Mouse (Mus musculus) lung, adult 10 weeks (tissue): ENCODE results near the gene Bbs7. TPM values are rescaled to one million over a fixed set of nuclear protein-coding genes. Genes with fewer than 3 reads are reported as not detected.

Source experiments
- polyA plus RNA-seq: library from polyadenylated mRNA; stranded (reverse); fragments of 350-450 nt; fragmentation: Illumina TruSeq; extraction: RNeasy Lipid Tissue Mini Kit (QIAGEN cat#74804); gene quantifications from one replicate; pipeline ENCODE4 v1.2.3, GENCODE M21; 2014; ENCODE audit warnings: low read depth, low replicate concordance; ENCODE audit not compliant: insufficient read depth

Gene Bbs7
- polyA plus RNA-seq, result 4.5 TPM

GRCm38 (mm10) chr3:36613202-36613907 lies at the start of gene Bbs7:
Gene Bbs7, minus strand, starts transcription at chr3:36613477.

GRCm38 (mm10) chr3:36571827-36572378 lies 41.4 kb downstream of the Bbs7 start, which contains the start of gene Ccna2:
Gene Ccna2, minus strand, starts transcription at chr3:36572150.

GRCm38 (mm10) chr3:36552406-36553047 lies 60.8 kb downstream of the Bbs7 start, which contains the start of gene Exosc9:
Gene Exosc9, plus strand, starts transcription at chr3:36552606.

Other genes with a start within 250 kb of the Bbs7 start
- gene Anxa5, start 137.6 kb downstream of the Bbs7 start, polyA plus RNA-seq, result 528 TPM
- 1.1 TPM for gene 1810062G17Rik, start 137.5 kb downstream of the Bbs7 start, polyA plus RNA-seq
- not detected for gene Gm11549, start 91.7 kb downstream of the Bbs7 start, polyA plus RNA-seq
- gene Exosc9, start 60.9 kb downstream of the Bbs7 start, polyA plus RNA-seq, result 24.8 TPM
- gene Ccna2, start 41.3 kb downstream of the Bbs7 start, polyA plus RNA-seq, result 1.7 TPM
- 0.76 TPM for gene Trpc3, start 76.7 kb upstream of the Bbs7 start, polyA plus RNA-seq
- 9.1 TPM for gene 4932438A13Rik, start 249.6 kb upstream of the Bbs7 start, polyA plus RNA-seq